In the genomic region with DNA sequence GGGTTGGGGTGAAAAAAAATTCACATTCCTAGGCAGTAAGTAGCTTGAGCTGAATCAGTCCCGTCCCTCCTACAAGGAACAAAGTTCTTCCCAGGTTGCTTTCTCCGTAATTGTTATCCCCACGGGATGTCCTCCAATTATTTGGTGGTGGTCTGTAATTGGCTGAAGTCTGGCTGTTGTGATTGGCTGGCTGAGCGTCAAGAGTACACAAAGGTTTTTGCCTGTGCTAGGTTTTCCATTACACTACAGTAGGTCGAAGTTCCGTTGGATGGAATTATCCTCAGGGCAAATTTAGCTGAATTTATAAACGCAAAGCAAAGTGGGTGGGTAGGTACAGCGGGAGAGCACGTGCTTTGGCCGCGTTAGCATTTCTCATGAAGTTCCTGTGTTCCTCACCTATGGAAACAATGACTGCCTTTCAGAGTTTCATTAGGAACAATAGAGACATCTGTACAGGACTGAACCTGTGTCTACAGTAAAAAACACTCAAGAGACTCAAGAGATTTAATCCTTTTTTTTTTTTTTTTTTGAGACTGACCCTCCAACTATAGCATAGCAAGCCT, we compare ENCODE assay signal across 30 mouse cellular contexts. TPM values are rescaled to one million over a fixed set of nuclear protein-coding genes. Genes with fewer than 3 reads are reported as not detected.
A peak's percentile ranks its signal among the peaks of the same experiment; 100 is the strongest.
DNase-seq lines count a peak whose midpoint lies in the region; ATAC-seq lines count a peak whose summit lies in the region.
"Had no signal": no experiment of that assay in that cellular context is flagged by ENCODE, and none has a peak within 500 bp of the region (broad histone marks: within the 10 kb centered on the region; RNA-seq: fewer than 3 reads in every experiment).

No protein-coding gene starts in this region.

- H3K27ac ChIP-seq in kidney, embryonic 15.5 days, result no peak overlapping the region
- H3K27ac ChIP-seq: embryonic facial prominence, embryonic 12.5 days; embryonic facial prominence, embryonic 15.5 days; forebrain, embryonic 12.5 days; forebrain, embryonic 15.5 days; heart, adult 2 months; hindbrain, embryonic 12.5 days; hindbrain, embryonic 15.5 days had no signal

- no peak for ATAC-seq in kidney, embryonic 15.5 days (replicated peaks; ENCODE audit: low FRiP score)
- ATAC-seq: forebrain, embryonic 15.5 days had no signal

- peak; percentile 51 for DNase-seq in kidney, adult 11 months
- DNase-seq in kidney, adult 18-20 months, result no peak
- DNase-seq in kidney, adult 9 months, result peak; percentile 66
- peak; percentile 18 for DNase-seq in ZHBTc4 (ENCODE audit: low read depth, low spot score)
- no peak for DNase-seq in left cerebral cortex, adult 18-20 months (ENCODE audit: low spot score in 2 of 2)
- DNase-seq: adrenal gland, adult 2 months; adrenal gland, postnatal 14 days; B cell, adult 2 months; cerebellum, adult 11 months; cerebellum, adult 2 months; cerebellum, adult 9-11 months; cerebellum, postnatal 25 days; gastrocnemius, postnatal 25 days; heart, adult 2 months had no signal

- H3K36me3 ChIP-seq in kidney, embryonic 15.5 days, result no peaks in the 10 kb centered on the region
- H3K36me3 ChIP-seq: embryonic facial prominence, embryonic 12.5 days; embryonic facial prominence, embryonic 15.5 days; forebrain, embryonic 12.5 days; forebrain, embryonic 15.5 days; hindbrain, embryonic 12.5 days; hindbrain, embryonic 15.5 days had no signal

- no peak overlapping the region for H3K9ac ChIP-seq in kidney, embryonic 15.5 days
- H3K9ac ChIP-seq: embryonic facial prominence, embryonic 12.5 days; embryonic facial prominence, embryonic 15.5 days; forebrain, embryonic 12.5 days; forebrain, embryonic 15.5 days; hindbrain, embryonic 12.5 days; hindbrain, embryonic 15.5 days had no signal

- no peak overlapping the region for H3K4me3 ChIP-seq in kidney, embryonic 15.5 days (replicated peaks)
- H3K4me3 ChIP-seq: embryonic facial prominence, embryonic 12.5 days; embryonic facial prominence, embryonic 15.5 days; forebrain, embryonic 12.5 days; forebrain, embryonic 15.5 days; heart, adult 2 months; hindbrain, embryonic 12.5 days; hindbrain, embryonic 15.5 days had no signal

- no peaks in the 10 kb centered on the region for H3K9me3 ChIP-seq in kidney, embryonic 15.5 days (replicated peaks)
- H3K9me3 ChIP-seq: embryonic facial prominence, embryonic 12.5 days; embryonic facial prominence, embryonic 15.5 days; forebrain, embryonic 12.5 days; forebrain, embryonic 15.5 days; hindbrain, embryonic 12.5 days; hindbrain, embryonic 15.5 days had no signal

- H3K4me2 ChIP-seq in kidney, embryonic 15.5 days, result no peak overlapping the region
- H3K4me2 ChIP-seq: embryonic facial prominence, embryonic 12.5 days; embryonic facial prominence, embryonic 15.5 days; forebrain, embryonic 12.5 days; forebrain, embryonic 15.5 days; heart, embryonic 11.5 days; hindbrain, embryonic 12.5 days; hindbrain, embryonic 15.5 days had no signal

- H3K4me1 ChIP-seq in kidney, embryonic 15.5 days, result 0 out of 2 replicates have a peak, but pooled peaks cover 2% of the 10 kb centered on the region
- H3K4me1 ChIP-seq: embryonic facial prominence, embryonic 12.5 days; embryonic facial prominence, embryonic 15.5 days; forebrain, embryonic 12.5 days; forebrain, embryonic 15.5 days; hindbrain, embryonic 12.5 days; hindbrain, embryonic 15.5 days had no signal

- 86% methylated on average over 11 of the region's 11 CpGs for WGBS in kidney, embryonic 15.5 days

- H3K27me3 ChIP-seq in kidney, embryonic 15.5 days, result no peaks in the 10 kb centered on the region
- H3K27me3 ChIP-seq: embryonic facial prominence, embryonic 12.5 days; embryonic facial prominence, embryonic 15.5 days; forebrain, embryonic 12.5 days; forebrain, embryonic 15.5 days; hindbrain, embryonic 12.5 days; hindbrain, embryonic 15.5 days had no signal

RNA-seq across cellular contexts. Expression of a gene that starts 24.8 kb away (rescaled TPM):
- polyA plus RNA-seq in kidney, embryonic 15.5 days (2015; fragmentation: Nextera tagmentation; extraction: Ambion mirVana), result 0.47 TPM in 1 of 2 replicates, not detected in the other
- total RNA-seq in left cerebral cortex, adult 18-20 months (2021), result not detected
- total RNA-seq: adrenal gland, adult 2 months; adrenal gland, postnatal 14 days; adrenal gland, postnatal 4 days; gastrocnemius, adult 8-10 months; gastrocnemius, postnatal 25 days; heart, adult 2 months; heart, postnatal 25 days; hematopoietic stem cell, adult 5-6 weeks had no signal
- polyA plus RNA-seq: adrenal gland, adult 2 months; embryonic facial prominence, embryonic 12.5 days; embryonic facial prominence, embryonic 15.5 days; forebrain, embryonic 12.5 days; forebrain, embryonic 15.5 days; gonadal fat pad, adult 2 months; heart, adult 2 months; heart, embryonic 11.5 days; heart, embryonic 14.5 days; heart, postnatal 0 days; hindbrain, embryonic 12.5 days; hindbrain, embryonic 15.5 days; intestine, embryonic 14.5 days had no signal

Comparison
In these comparisons a context has a peak if more than half of its experiments do, and no peak if none do; other contexts are left out.
1. DNase-seq: peak in kidney, adult 11 months (single experiment), kidney, adult 9 months (single experiment) and ZHBTc4 (single experiment); none in kidney, adult 18-20 months (single experiment) and left cerebral cortex, adult 18-20 months (0 of 2).